ENCODE assay signal across 8 mouse cellular contexts in the genomic region with DNA sequence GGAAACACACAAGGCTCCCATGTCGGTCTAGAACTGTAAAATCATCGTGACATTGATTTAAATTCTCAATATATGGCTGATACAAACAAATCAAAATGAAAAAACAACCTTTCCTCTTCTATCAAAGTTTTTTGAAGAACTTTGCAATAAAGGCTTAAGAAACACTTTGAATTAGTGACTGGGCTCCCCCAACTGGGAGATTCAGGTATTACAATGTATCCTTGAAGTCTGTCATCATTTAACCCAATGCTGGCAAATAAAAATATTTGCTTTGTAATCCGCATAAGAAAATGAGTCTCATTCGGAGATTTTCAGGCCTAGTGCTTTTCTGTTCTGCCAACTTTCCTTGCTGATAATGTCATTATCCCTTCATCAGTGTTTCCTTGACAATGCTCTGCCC.
DNase-seq lines count a peak whose midpoint lies in the region; ATAC-seq lines count a peak whose summit lies in the region.

No protein-coding gene starts in this region.

- DNase-seq in heart, postnatal 4 days, result peak; percentile 37
- DNase-seq in right cerebral cortex, adult 18-20 months, result peak; percentile 39
- no peak for DNase-seq in right cerebral cortex, postnatal 25 days
- peak; percentile 12 for DNase-seq in c-Kit-positive CD71-positive TER-119-positive erythroid progenitor cells, embryonic 14.5 days (ENCODE audit: low spot score)
- DNase-seq in left cerebral cortex, postnatal 14 days (ENCODE audit: low spot score in 2 of 2), result peak; percentile 81 to 82
- no peak for DNase-seq in spleen, adult 12 weeks (ENCODE audit: low spot score)

- intact Hi-C loops in left cerebral cortex, postnatal 14 days (cut with DNase I), result loop anchor here (5.0 kb wide), 1 partner anchor 1922 kb away; no protein-coding TSS in a partner anchor

- H3K4me1 ChIP-seq in heart, embryonic 12.5 days (replicated peaks), result no peaks in the 10 kb centered on the region

- no peaks in the 10 kb centered on the region for H3K36me3 ChIP-seq in heart, embryonic 12.5 days

- WGBS in heart, embryonic 12.5 days, result 17% methylated on average over 4 of the region's 4 CpGs

- H3K27ac ChIP-seq in heart, embryonic 12.5 days (ENCODE audit: poor library complexity, severe bottlenecking), result no peak overlapping the region

- no peaks in the 10 kb centered on the region for H3K27me3 ChIP-seq in heart, embryonic 12.5 days (replicated peaks)

- H3K9me3 ChIP-seq in heart, embryonic 12.5 days (replicated peaks), result no peaks in the 10 kb centered on the region

- no peak overlapping the region for H3K9ac ChIP-seq in heart, embryonic 12.5 days

- no peak overlapping the region for H3K4me3 ChIP-seq in heart, embryonic 12.5 days

- H3K4me2 ChIP-seq in heart, embryonic 12.5 days, result no peak overlapping the region

- ATAC-seq in heart, embryonic 12.5 days (ENCODE audit: insufficient number of reproducible peaks, low FRiP score), result no peak
- ATAC-seq in inflammation-experienced regulatory T-cells, adult 6 months, result no peak

Comparison
In these comparisons a context has a peak if more than half of its experiments do, and no peak if none do; other contexts are left out.
1. DNase-seq: peak in heart, postnatal 4 days (single experiment), right cerebral cortex, adult 18-20 months (single experiment), c-Kit-positive CD71-positive TER-119-positive erythroid progenitor cells, embryonic 14.5 days (single experiment) and left cerebral cortex, postnatal 14 days (2 of 2); none in right cerebral cortex, postnatal 25 days (single experiment) and spleen, adult 12 weeks (single experiment).